Mouse (Mus musculus) limb, embryonic 10.5 days (tissue): ENCODE results near the gene Oas1d. TPM values are rescaled to one million over a fixed set of nuclear protein-coding genes. Genes with fewer than 3 reads are reported as not detected.
"Not testable (repeated sequence)": the region's sequence is repeated elsewhere in the genome, so short reads cannot be mapped to it uniquely, and the experiment has no call there.

Source experiments
- DNase-seq: peaks from one replicate; pipeline ENCODE4 v3.0.0-alpha.2; 2017; ENCODE audit warnings: low spot score
- H3K27ac ChIP-seq: fragments of 300-500 bp; sonication (generic); 2 replicates; pipeline ENCODE4 v1.5.1; 2016; ENCODE audit warnings: mild to moderate bottlenecking
- H3K27me3 ChIP-seq: fragments of 300-500 bp; sonication (generic); 2 replicates; pipeline ENCODE4 v1.6.1; 2016; ENCODE audit warnings: low read depth, mild to moderate bottlenecking; ENCODE audit not compliant: poor library complexity, severe bottlenecking
- H3K36me3 ChIP-seq: fragments of 300-500 bp; sonication (generic); 2 replicates; pipeline ENCODE4 v1.6.1; 2016; ENCODE audit warnings: mild to moderate bottlenecking, moderate library complexity
- H3K4me1 ChIP-seq: fragments of 300-500 bp; sonication (generic); 2 replicates; pipeline ENCODE4 v1.6.1; 2016
- H3K4me3 ChIP-seq: fragments of 300-500 bp; sonication (generic); 2 replicates; pipeline ENCODE4 v1.5.1; 2016; ENCODE audit warnings: mild to moderate bottlenecking, moderate library complexity
- H3K9me3 ChIP-seq: fragments of 300-500 bp; sonication (generic); replicated peaks from 2 replicates; pipeline ENCODE4 v1.6.1; 2016; ENCODE audit warnings: mild to moderate bottlenecking
- WGBS: fragments of 180-500 bp; shearing (Covaris S2); methylation state at CpG from one replicate; pipeline ENCODE4 v1.1.7; 2016; 5-methylcytosine and 5-hydroxymethylcytosine counted together
- polyA plus RNA-seq: library from polyadenylated mRNA; unstranded; fragments of >200 nt; fragmentation: Nextera tagmentation; extraction: Ambion mirVana; gene quantifications from 2 replicates; pipeline ENCODE4 v1.2.1, GENCODE M21; 2016

The Oas1d gene
- polyA plus RNA-seq, 1 experiment from 2014 or later, result not detected

DNA sequence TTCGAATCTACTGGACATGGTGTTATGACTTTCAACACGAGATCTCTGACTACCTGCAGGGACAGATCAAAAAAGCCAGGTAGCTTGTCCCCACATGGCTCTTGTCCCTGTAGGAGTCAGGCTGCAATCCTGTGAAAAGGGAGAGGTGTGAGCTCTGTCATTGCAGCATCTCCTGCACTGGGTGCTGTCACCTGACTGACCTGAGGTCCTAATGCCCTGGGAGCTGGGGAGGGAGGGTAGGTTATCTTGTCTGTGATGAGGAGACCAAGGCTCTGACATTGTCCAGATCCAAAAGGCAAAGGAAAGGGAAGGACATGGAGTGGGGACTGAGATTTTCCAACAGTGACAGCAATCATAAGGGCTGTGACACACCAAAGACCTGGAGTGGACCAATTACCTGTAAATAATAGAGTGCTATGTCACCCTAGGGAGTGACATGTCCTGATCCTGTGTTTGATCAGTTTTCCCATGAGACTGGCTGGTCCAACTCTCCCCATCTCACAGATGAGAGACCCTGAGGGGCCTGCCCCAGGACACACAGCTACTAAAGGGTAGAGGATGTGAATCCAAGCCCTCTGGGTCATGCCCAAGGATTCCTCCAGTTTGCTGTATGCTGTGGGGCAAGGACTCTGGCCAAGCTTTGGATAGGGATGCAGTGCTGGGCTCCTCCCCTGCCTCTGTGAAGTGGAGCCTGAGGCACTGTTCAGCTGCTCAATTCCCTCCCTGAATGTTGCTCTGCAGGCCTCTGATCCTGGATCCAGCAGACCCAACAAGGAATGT, 5.0 kb downstream of the Oas1d start:
- H3K27me3 ChIP-seq, H3K4me1 ChIP-seq, H3K27ac ChIP-seq, H3K4me3 ChIP-seq, DNase-seq, H3K36me3 ChIP-seq, H3K9me3 ChIP-seq: not testable (repeated sequence)
- WGBS, result 66% methylated on average over 2 of the region's 2 CpGs

DNA sequence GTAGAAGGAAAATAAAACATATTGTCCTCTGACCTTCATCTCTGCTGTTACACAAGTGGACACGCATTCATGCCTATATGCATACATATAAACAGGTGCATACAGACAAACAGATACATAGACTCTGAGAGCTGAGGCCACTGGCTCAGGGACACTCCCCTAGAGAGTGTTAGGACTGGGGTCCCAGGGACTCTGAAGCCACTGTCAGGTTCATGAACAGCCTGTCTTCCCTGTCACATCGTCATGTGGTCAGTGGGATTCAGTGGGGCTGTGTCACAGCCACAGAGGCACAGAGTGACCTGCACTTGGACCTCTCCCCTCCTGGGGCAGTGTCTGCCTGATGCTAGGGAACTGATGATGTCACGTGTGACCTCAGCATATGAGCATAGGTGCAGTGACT, 6.0 kb downstream of the Oas1d start:
- no peaks in the 10 kb centered on the region for H3K36me3 ChIP-seq
- H3K4me3 ChIP-seq, result no peak overlapping the region
- WGBS, result 81% methylated on average over 3 of the region's 3 CpGs
- no peak overlapping the region for H3K27ac ChIP-seq
- H3K27me3 ChIP-seq, result no peaks in the 10 kb centered on the region
- DNase-seq, result no peak
- no peaks in the 10 kb centered on the region for H3K9me3 ChIP-seq
- H3K4me1 ChIP-seq, result no peaks in the 10 kb centered on the region

DNA sequence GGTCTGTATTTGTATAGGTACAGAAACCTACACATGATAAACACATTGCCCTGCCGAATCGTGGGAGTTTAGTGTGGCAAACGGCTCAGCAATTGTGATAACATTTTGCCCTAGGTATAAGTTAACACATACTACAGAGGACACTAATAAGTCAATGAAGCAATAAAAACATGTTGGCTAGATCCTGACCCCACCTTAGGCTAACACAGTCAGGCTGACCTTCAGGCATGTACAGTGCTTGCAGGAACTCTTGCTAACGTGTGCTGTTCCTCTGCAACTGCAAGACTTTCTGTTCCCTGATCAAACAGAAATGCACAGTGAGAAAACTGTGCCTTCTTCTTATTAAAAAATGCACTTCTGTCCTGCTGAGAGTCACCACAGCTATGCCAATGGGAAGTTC, 9.6 kb downstream of the Oas1d start:
- Histone ChIP-seq H3K27me3 (no peaks in the 10 kb centered on the region), H3K4me1 (no peaks in the 10 kb centered on the region), H3K4me3 (no peak overlapping the region), H3K9me3 (no peaks in the 10 kb centered on the region), H3K27ac (no peak overlapping the region), H3K36me3 (no peaks in the 10 kb centered on the region)
- no peak for DNase-seq
- 80% methylated on average over 4 of the region's 4 CpGs for WGBS

DNA sequence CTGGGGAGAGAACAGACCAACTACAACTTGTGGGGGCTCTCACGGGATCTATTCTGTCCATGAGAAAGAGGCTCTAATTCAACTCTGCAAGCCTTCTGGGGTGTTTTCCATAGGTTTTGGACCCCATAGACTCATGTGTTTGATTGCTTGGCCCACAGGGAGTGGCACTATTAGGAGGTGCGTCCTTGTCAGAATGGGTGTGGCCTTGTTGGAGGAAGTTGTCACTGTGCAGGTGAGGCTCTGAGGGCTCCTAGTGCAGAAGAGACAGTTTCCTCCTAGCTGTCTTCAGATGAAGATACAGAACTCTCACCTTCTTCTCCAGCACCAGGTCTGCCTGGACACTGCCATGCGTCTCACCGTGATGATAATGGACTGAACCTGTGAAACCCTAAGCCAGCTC, 10.2 kb downstream of the Oas1d start:
- WGBS, result 83% methylated on average over 4 of the region's 4 CpGs
- H3K4me1 ChIP-seq, DNase-seq, H3K36me3 ChIP-seq, H3K4me3 ChIP-seq, H3K27me3 ChIP-seq, H3K9me3 ChIP-seq, H3K27ac ChIP-seq: not testable (repeated sequence)

DNA sequence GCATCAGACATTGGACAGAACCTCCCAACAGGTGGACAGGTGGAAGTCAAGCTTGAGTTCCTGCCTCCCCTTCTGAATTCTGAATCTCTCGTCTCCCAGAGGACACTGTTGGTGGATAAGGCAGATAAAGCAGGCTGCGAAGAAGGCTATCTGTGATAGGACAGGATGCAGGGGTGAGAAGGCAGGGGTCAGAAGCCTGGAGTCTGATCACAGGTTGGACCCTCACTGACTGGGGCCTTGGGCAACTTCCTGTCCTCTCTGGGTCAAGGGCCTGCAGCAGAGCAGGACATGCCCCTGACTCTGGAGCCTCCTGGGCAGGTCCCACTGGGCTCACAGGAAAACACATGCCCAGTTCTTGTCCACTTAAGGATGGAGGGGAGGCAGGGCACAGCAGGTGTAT, 12.0 kb downstream of the Oas1d start:
- WGBS, result 57% methylated on average over 2 of the region's 2 CpGs
- not testable (repeated sequence) for H3K36me3 ChIP-seq, H3K9me3 ChIP-seq, DNase-seq, H3K27me3 ChIP-seq, H3K27ac ChIP-seq, H3K4me1 ChIP-seq, H3K4me3 ChIP-seq

DNA sequence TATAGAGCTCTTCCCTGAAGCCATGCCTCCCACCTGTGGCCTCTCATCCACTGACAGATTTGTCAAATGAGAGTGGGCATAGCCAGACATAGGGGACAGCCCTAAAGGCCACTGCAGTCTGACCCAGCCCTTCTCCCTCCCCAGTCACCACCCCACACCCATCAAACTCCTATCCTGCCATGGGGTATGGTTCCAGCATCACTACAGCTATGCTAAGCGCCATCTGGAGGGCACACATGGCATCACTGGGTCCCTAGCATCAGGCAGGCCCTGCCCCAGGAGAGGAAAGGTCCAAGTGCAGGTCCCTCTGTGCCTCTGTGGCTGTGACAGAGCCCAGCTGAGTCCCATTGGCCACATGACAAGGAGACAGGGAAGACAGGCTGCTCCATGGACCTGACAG, 12.7 kb downstream of the Oas1d start:
- Histone ChIP-seq H3K36me3 (no peaks in the 10 kb centered on the region), H3K27me3 (no peaks in the 10 kb centered on the region), H3K4me1 (no peaks in the 10 kb centered on the region), H3K9me3 (no peaks in the 10 kb centered on the region), H3K27ac (no peak overlapping the region), H3K4me3 (no peak overlapping the region)
- 7% methylated on average over 1 of the region's 1 CpGs for WGBS
- no peak for DNase-seq

DNA sequence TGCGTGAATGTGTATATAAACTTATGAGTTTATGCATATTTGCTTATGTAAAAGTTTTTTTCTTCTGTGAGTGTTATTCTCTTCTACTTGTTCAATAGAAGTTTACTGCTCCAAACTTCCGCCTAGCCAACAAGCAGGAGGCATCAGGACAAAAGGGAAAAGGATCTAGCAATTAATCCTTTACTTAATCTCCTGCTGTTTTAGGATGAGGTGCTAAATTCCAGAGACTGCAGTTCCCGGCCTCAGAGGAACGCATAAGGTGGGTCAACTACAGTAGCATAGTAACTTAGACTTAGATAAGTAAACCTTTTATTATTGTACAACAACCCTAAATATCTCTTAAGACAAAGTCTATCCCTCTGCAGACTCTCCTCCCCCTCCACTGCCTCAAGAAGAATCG, 19.6 kb downstream of the Oas1d start:
- Histone ChIP-seq H3K27ac (no peak overlapping the region), H3K4me1 (no peaks in the 10 kb centered on the region; the same call in 1 of the 2 replicates), H3K27me3 (no peaks in the 10 kb centered on the region), H3K36me3 (no peaks in the 10 kb centered on the region), H3K9me3 (no peaks in the 10 kb centered on the region), H3K4me3 (no peak overlapping the region)
- WGBS, result 19% methylated on average over 5 of the region's 5 CpGs
- no peak for DNase-seq

DNA sequence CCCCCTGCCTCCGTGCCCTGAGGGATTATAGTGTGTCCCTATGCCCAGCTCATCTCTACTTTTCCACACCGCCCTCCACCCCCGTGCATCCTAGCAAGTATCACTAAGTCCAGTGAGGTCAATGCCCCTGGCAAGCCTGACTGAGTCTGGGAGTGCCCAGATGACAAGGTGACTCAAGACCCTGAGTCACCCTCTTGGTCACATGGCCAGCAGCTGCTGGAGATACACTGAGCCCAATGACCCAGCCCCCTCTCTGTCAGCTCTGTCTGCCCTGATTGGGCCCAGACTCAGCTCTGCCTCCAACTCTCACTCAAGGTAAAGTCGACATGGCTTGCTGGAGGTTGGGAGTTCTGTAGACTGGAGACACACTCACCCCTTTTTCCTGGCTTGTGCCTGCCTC, 23.5 kb downstream of the Oas1d start:
- no peaks in the 10 kb centered on the region; the same call in 1 of the 2 replicates for H3K4me1 ChIP-seq
- no peaks in the 10 kb centered on the region for H3K9me3 ChIP-seq
- no peak for DNase-seq
- no peaks in the 10 kb centered on the region for H3K36me3 ChIP-seq
- H3K4me3 ChIP-seq, result no peak overlapping the region
- H3K27ac ChIP-seq, result no peak overlapping the region
- no peaks in the 10 kb centered on the region for H3K27me3 ChIP-seq
- 75% methylated on average over 4 of the region's 4 CpGs for WGBS

DNA sequence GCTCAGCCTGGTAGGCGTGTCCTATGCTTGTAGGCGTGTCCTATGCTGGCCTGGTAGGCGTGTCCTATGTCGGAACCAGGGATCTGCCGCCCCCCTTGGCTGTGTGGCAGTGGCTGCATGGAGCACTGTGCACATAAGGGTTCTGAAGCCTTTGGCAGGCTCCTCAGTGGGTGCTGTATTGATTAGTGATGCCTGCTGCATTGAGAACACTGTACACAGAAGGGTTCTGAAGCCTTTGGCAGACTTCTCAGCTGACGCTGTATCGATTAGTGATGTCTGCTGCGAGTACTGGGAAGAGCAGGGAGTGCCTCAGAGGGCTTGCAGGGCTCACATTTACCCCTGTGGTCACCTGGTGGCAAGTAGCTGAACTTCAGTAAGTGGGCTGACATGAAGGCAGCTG, 24.2 kb downstream of the Oas1d start:
- DNase-seq, result no peak
- WGBS, result 53% methylated on average over 8 of the region's 8 CpGs
- H3K27ac ChIP-seq, result no peak overlapping the region
- no peak overlapping the region for H3K4me3 ChIP-seq
- H3K9me3 ChIP-seq, result no peaks in the 10 kb centered on the region
- H3K36me3 ChIP-seq, result no peaks in the 10 kb centered on the region
- H3K4me1 ChIP-seq, result no peaks in the 10 kb centered on the region; the same call in 1 of the 2 replicates
- no peaks in the 10 kb centered on the region for H3K27me3 ChIP-seq

DNA sequence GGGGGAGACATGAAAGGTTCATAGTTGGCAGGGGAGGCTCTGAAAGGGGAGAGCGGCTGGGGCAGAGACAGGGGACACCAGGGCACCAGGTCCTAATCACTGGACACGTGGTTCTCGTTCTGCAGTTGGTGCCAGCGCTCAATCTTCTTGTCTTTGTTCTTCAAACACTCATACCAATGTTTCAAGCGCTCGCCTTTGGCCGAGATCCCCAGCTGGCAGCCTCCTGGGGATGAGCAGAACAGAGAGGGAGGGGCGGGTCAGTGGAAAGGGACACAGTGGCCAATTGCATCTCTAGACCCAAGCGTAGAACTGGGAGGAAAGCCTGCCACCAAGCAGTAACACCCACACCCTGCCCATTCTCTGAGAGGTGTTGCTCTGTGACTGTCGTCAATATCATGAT, 27.7 kb downstream of the Oas1d start:
- no peaks in the 10 kb centered on the region for H3K36me3 ChIP-seq
- DNase-seq, result no peak
- no peaks in the 10 kb centered on the region for H3K4me1 ChIP-seq
- no peak overlapping the region for H3K27ac ChIP-seq
- 56% methylated on average over 10 of the region's 10 CpGs for WGBS
- H3K4me3 ChIP-seq, result no peak overlapping the region
- H3K9me3 ChIP-seq, result no peaks in the 10 kb centered on the region
- no peaks in the 10 kb centered on the region for H3K27me3 ChIP-seq

DNA sequence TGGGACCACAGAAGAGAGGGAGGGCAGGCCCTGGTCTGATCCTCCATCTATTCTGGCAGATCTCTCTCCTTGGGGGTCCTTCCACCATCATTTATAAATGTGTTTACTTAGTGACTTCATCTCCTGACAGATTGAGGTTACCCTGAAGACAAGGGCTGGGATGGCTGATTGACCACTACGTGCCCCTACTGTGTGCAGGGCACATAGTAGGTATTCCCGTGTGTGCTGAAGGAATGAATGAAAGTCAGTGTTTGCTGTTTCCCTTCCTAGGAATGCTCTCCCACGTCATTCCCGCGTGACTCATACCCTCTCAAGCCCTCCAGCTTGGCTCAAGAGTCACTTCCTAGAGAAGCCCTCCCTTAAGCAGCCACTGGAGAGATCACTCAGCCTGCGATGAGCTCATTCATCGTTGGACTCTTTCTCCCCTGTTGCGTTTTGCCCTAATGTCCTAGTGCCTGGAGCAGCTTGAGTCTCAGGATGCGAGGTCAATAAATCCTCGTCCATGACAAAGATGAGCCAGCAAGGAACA, 38.0 kb downstream of the Oas1d start:
- Histone ChIP-seq H3K36me3 (no peaks in the 10 kb centered on the region), H3K27me3 (no peaks in the 10 kb centered on the region), H3K4me1 (no peaks in the 10 kb centered on the region), H3K9me3 (no peaks in the 10 kb centered on the region), H3K27ac (no peak overlapping the region), H3K4me3 (no peak overlapping the region)
- DNase-seq, result no peak
- 73% methylated on average over 10 of the region's 10 CpGs for WGBS

DNA sequence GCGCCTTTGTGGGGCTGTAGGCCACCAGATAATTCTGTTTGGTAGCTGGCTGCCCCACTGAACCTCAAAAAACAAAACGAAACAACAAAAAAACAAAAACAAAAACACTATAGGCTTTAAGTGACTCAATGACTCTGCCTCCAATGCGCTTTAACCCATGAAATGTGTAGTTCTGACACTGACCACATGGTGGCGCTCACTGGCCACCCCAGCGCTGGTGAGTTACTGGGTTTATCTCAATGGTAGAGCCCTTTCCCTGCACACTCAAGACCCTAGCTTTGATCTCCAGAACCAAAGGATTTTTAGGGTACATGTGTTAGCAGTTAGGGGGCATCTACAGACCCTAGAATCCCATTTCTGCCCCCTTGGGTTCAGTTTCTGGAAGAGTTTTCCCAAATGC, 39.6 kb downstream of the Oas1d start:
- Histone ChIP-seq H3K4me1 (no peaks in the 10 kb centered on the region), H3K4me3 (no peak overlapping the region), H3K9me3 (no peaks in the 10 kb centered on the region), H3K36me3 (no peaks in the 10 kb centered on the region), H3K27ac (no peak overlapping the region), H3K27me3 (no peaks in the 10 kb centered on the region)
- 21% methylated on average over 5 of the region's 5 CpGs for WGBS
- peak; percentile 73 for DNase-seq

DNA sequence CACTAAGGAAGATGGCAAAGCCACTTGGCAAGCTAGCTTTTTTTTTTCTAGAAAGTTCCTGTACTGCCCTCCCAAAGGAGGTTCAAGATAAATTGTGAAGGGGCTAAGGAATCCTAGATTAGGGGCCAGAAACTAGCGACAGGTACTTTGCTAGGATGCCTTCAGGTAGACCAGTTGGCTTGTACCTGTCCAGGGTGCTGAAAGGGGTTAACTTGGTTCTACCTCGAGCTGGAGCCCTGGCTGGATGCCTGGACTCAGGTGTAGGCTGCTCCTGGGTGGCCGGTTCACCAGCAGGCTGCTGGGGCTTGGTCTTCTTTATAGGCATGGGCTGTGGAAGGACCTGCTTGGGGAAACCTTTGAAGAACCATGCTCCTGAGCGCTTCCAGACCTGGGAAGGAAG, 46.7 kb downstream of the Oas1d start:
- WGBS, result 60% methylated on average over 4 of the region's 4 CpGs
- Histone ChIP-seq H3K36me3 (no peaks in the 10 kb centered on the region), H3K4me3 (no peak overlapping the region), H3K9me3 (no peaks in the 10 kb centered on the region), H3K27ac (no peak overlapping the region), H3K4me1 (no peaks in the 10 kb centered on the region), H3K27me3 (no peaks in the 10 kb centered on the region)
- DNase-seq, result peak; percentile 41

DNA sequence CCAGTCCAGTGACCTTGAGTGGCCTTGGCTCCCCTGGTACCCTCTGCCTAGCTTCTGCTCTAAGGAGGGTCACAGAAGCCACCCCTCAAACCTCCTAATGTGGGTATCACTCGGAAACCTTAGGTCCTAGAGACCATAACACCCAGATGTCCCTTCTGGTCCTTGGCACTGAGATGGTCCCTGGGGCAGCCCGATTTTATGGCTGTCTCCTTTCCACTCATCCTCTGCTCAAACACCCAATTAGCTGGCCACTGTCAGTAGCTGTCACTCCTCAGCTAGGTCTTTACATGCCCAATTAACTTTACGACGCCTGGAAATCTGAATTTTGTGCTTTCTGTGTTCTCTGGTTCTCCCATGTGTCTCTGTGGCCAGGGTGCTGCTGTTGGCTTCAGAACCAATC, 51.8 kb downstream of the Oas1d start:
- 77% methylated on average over 4 of the region's 4 CpGs for WGBS
- Histone ChIP-seq H3K36me3 (no peaks in the 10 kb centered on the region), H3K4me3 (no peak overlapping the region), H3K9me3 (no peaks in the 10 kb centered on the region), H3K27me3 (no peaks in the 10 kb centered on the region), H3K4me1 (no peaks in the 10 kb centered on the region), H3K27ac (no peak overlapping the region)
- no peak for DNase-seq
